Mouse (Mus musculus): ENCODE measurements around the gene Ddx5. TPM values are rescaled to one million over a fixed set of nuclear protein-coding genes. Genes with fewer than 3 reads are reported as not detected.

The Ddx5 gene
- polyA plus RNA-seq, 1 experiment from 2014 or later = 378 TPM

DNA sequence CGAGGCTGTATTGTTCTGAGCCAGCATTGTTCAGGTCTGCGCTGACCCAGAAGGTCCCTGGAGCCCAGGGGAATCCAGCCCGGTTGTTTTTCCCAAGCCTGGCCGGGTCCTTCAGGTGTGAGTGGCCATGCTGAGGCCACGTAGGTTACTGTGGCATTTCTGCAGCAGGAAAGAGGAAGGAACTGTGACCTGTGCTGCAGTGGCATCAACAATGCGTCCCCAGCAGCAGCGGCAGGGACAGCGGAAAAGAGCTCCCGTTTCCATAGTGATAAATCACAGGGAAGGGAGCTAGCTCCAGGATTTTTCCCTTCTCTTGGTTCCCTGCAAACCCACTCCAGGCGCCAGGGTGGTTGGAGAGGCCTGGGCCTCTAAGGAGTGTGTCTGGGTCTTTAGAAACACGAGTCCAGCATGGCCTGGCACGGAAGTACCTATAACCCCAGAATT, 51.8 kb downstream of the Ddx5 start:
- H3K27me3 ChIP-seq = no peaks in the 10 kb centered on the region
- H3K4me3 ChIP-seq = no peak overlapping the region
- H3K9me3 ChIP-seq = no peaks in the 10 kb centered on the region
- ATAC-seq (ENCODE audit: borderline replicate concordance, extremely low read depth, low FRiP score, low TSS enrichment) = 0 out of 2 replicates have a peak, but pooled peaks have one; percentile 46
- H3K4me2 ChIP-seq = no peak overlapping the region
- no peaks in the 10 kb centered on the region for H3K36me3 ChIP-seq
- 27% methylated on average over 12 of the region's 12 CpGs for WGBS
- peaks cover 12% of the 10 kb centered on the region; the same call in 1 of the 2 replicates for H3K4me1 ChIP-seq
- no peak overlapping the region for H3K9ac ChIP-seq
- peak overlapping the region; percentile 58 for H3K27ac ChIP-seq

DNA sequence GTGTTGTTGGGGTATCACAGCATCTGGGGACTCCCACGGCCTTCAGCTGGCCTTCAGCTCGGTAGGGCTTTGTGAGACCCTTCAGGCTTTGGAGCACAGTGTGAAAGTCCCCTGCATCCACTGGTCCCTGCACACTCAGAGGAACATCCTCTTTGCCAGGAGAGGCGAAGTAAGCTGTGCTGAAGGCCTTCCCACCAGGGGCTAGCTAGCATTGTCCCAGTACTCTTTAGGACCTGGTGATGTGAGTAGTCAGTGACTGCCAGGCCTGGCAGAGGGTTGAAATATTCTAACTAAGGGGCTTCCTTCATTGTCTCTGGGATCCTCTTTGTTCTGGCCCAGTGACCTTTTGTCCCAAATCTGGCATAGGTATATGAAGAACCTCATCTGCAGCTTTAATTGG, 52.4 kb downstream of the Ddx5 start:
- 72% methylated on average over 3 of the region's 3 CpGs for WGBS
- Histone ChIP-seq H3K4me1 (peaks cover 12% of the 10 kb centered on the region; the same call in 1 of the 2 replicates), H3K27ac (peak overlapping the region; percentile 58), H3K9me3 (no peaks in the 10 kb centered on the region), H3K9ac (no peak overlapping the region), H3K27me3 (no peaks in the 10 kb centered on the region), H3K4me3 (no peak overlapping the region), H3K36me3 (no peaks in the 10 kb centered on the region), H3K4me2 (no peak overlapping the region)
- no peak for ATAC-seq (ENCODE audit: borderline replicate concordance, extremely low read depth, low FRiP score, low TSS enrichment)

DNA sequence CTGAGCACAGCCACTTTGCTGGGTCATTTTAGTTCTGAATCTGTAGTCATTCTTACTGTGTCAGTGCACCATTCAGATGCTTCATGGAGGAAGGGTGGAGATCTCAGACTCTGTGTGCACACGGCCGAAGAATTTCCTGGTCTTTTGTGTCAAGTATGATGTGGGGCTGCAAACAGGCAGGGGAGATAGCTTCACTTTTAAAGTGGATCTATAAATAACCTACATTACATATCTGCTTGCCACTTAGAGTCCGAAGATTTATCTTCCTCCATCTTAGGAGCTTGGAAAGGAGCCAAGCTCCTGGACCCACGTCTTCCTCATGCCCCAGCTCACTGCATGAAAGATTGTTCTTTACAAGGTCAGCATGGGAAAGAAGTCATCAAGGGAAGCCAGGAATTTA, 58.3 kb downstream of the Ddx5 start:
- H3K27ac ChIP-seq = peak overlapping the region; percentile 75
- no peaks in the 10 kb centered on the region for H3K27me3 ChIP-seq
- H3K9ac ChIP-seq = no peak overlapping the region
- H3K4me2 ChIP-seq = no peak overlapping the region
- no peaks in the 10 kb centered on the region for H3K36me3 ChIP-seq
- no peak; the same call in 1 of the 2 replicates for ATAC-seq (ENCODE audit: borderline replicate concordance, extremely low read depth, low FRiP score, low TSS enrichment)
- H3K9me3 ChIP-seq = no peaks in the 10 kb centered on the region
- WGBS = 16% methylated on average over 4 of the region's 4 CpGs
- peaks cover 7% of the 10 kb centered on the region for H3K4me1 ChIP-seq
- no peak overlapping the region for H3K4me3 ChIP-seq

Small RNA genes lying within 50 kb of the gene (microRNA-seq; reads per million reads assigned to microRNA genes)
- gene Gm25994 = not detected
- 6.9 reads per million, percentile 24 among the genes with 10 or more reads in this experiment for gene Mir3064

Other genes starting within 250 kb of the Ddx5 start
- 9.7 and 9.8 TPM in 2 replicates for gene Tex2, start 175.8 kb downstream of the Ddx5 start, polyA plus RNA-seq (2015; fragmentation: Nextera tagmentation; extraction: Ambion mirVana)
- 109 and 117 TPM in 2 replicates for gene Pecam1, start 38.6 kb downstream of the Ddx5 start, polyA plus RNA-seq (2015; fragmentation: Nextera tagmentation; extraction: Ambion mirVana)
- gene Milr1, start 38.0 kb downstream of the Ddx5 start, polyA plus RNA-seq (2015; fragmentation: Nextera tagmentation; extraction: Ambion mirVana) = 1.5 and 2.4 TPM in 2 replicates
- gene Polg2, start 9.6 kb downstream of the Ddx5 start, polyA plus RNA-seq (2015; fragmentation: Nextera tagmentation; extraction: Ambion mirVana) = 10.1 and 11.2 TPM in 2 replicates
- gene Cep95, start 67 bp upstream of the Ddx5 start, polyA plus RNA-seq (2015; fragmentation: Nextera tagmentation; extraction: Ambion mirVana) = 18.3 and 21.7 TPM in 2 replicates
- 16.1 and 16.5 TPM in 2 replicates for gene Smurf2, start 131.5 kb upstream of the Ddx5 start, polyA plus RNA-seq (2015; fragmentation: Nextera tagmentation; extraction: Ambion mirVana)
- gene Kpna2, start 210.4 kb upstream of the Ddx5 start, polyA plus RNA-seq (2015; fragmentation: Nextera tagmentation; extraction: Ambion mirVana) = 534 and 547 TPM in 2 replicates
- gene 1810010H24Rik, start 236.5 kb upstream of the Ddx5 start, polyA plus RNA-seq (2015; fragmentation: Nextera tagmentation; extraction: Ambion mirVana) = 8.8 and 10.0 TPM in 2 replicates